Mouse (Mus musculus) MEL (cell line): ENCODE data around the gene Zfp819. TPM values are rescaled to one million over a fixed set of nuclear protein-coding genes. Genes with fewer than 3 reads are reported as not detected.
"Not testable (repeated sequence)": the region's sequence is repeated elsewhere in the genome, so short reads cannot be mapped to it uniquely, and the experiment has no call there.

ENCODE experiments used
- DNase-seq: peaks from one replicate; pipeline ENCODE4 v3.0.0; 2011; ENCODE audit warnings: low read depth, low spot score
- H3K27ac ChIP-seq: 2 replicates; pipeline ENCODE4 v1.5.1; 2012; ENCODE audit warnings: low read depth, mild to moderate bottlenecking, control low read depth, low read length, moderate library complexity; ENCODE audit not compliant: control insufficient read depth
- H3K27me3 ChIP-seq, 2 experiments: fragments of 150-350 bp in 1 of 2; sonication (generic) in 1 of 2; 2 replicates each; pipeline ENCODE4 v1.6.1; 2012; ENCODE audit warnings: low read length in 2 of 2, mild to moderate bottlenecking in 2 of 2, improper control_type of control experiment in 1 of 2, moderate library complexity in 1 of 2; ENCODE audit not compliant: insufficient read depth in 2 of 2, control insufficient read depth in 1 of 2
- H3K36me3 ChIP-seq, 2 experiments: 2 replicates each; pipeline ENCODE4 v1.6.1; 2012 to 2014; ENCODE audit warnings: low read length in 2 of 2, improper control_type of control experiment in 1 of 2, inconsistent platforms in 1 of 2, mild to moderate bottlenecking in 1 of 2; ENCODE audit not compliant: insufficient read depth in 2 of 2, control insufficient read depth in 1 of 2
- H3K4me1 ChIP-seq, 2 experiments: fragments of 150-350 bp in 1 of 2; sonication (generic) in 1 of 2; 2 replicates each; pipeline ENCODE4 v1.6.1; 2012; ENCODE audit warnings: low read length in 2 of 2, improper control_type of control experiment in 1 of 2, mild to moderate bottlenecking in 1 of 2; ENCODE audit not compliant: insufficient read depth in 2 of 2, control insufficient read depth in 1 of 2
- H3K4me3 ChIP-seq, 2 experiments: fragments of 150-350 bp in 1 of 2; sonication (generic) in 1 of 2; 2 replicates each; pipeline ENCODE4 v1.5.1; 2012; ENCODE audit warnings: low read depth in 2 of 2, low read length in 2 of 2, mild to moderate bottlenecking in 2 of 2, moderate library complexity in 2 of 2, control low read depth in 1 of 2, improper control_type of control experiment in 1 of 2; ENCODE audit not compliant: control insufficient read depth in 1 of 2, insufficient read depth in 1 of 2
- H3K79me2 ChIP-seq: 2 replicates; pipeline ENCODE4 v1.6.1; 2012; ENCODE audit warnings: mild to moderate bottlenecking, low read length, moderate library complexity; ENCODE audit not compliant: control insufficient read depth, poor library complexity, insufficient read depth
- H3K9ac ChIP-seq: 2 replicates; pipeline ENCODE4 v1.6.1; 2012; ENCODE audit warnings: low read depth, mild to moderate bottlenecking, control low read depth, low read length, moderate library complexity; ENCODE audit not compliant: control insufficient read depth, poor library complexity, severe bottlenecking
- H3K9me3 ChIP-seq: fragments of 150-350 bp; sonication (generic); replicated peaks from 2 replicates; pipeline ENCODE4 v1.6.1; 2012; ENCODE audit warnings: mild to moderate bottlenecking, low read length, improper control_type of control experiment, moderate library complexity; ENCODE audit not compliant: insufficient read depth
- CHD1 ChIP-seq: IDR thresholded peaks from 2 replicates; pipeline ENCODE4 v1.6.1; 2012; ENCODE audit warnings: low read depth, mild to moderate bottlenecking, inconsistent platforms, low read length, improper control_type of control experiment
- CHD2 ChIP-seq: IDR thresholded peaks from 2 replicates; pipeline ENCODE4 v1.6.1; 2011; ENCODE audit warnings: low read length, improper control_type of control experiment
- GABPA ChIP-seq: IDR thresholded peaks from 2 replicates; pipeline ENCODE4 v1.6.1; 2012; ENCODE audit warnings: low read depth, mild to moderate bottlenecking, inconsistent platforms, low read length, improper control_type of control experiment, moderate library complexity
- KAT2A ChIP-seq: conservative IDR thresholded peaks from 2 replicates; pipeline ENCODE4 v1.6.1; 2012; ENCODE audit warnings: low read depth, low read length, improper control_type of control experiment, inconsistent platforms
- MAZ ChIP-seq: IDR thresholded peaks from 2 replicates; pipeline ENCODE4 v1.6.1; 2012; ENCODE audit warnings: low read depth, mild to moderate bottlenecking, inconsistent platforms, low read length, improper control_type of control experiment
- MEF2A ChIP-seq: IDR thresholded peaks from 2 replicates; pipeline ENCODE4 v1.6.1; 2014; ENCODE audit warnings: low read depth, mild to moderate bottlenecking, inconsistent platforms, low read length, improper control_type of control experiment; ENCODE audit not compliant: poor library complexity, insufficient replicate concordance, severe bottlenecking; ENCODE audit errors: extremely low read depth
- MYC ChIP-seq: IDR thresholded peaks from 2 replicates; pipeline ENCODE4 v1.6.1; 2011; ENCODE audit warnings: low read depth, mild to moderate bottlenecking, low read length, improper control_type of control experiment, moderate library complexity
- NELFE ChIP-seq: IDR thresholded peaks from 2 replicates; pipeline ENCODE4 v1.6.1; 2011; ENCODE audit warnings: low read depth, low read length, improper control_type of control experiment
- NRF1 ChIP-seq: IDR thresholded peaks from 2 replicates; pipeline ENCODE4 v1.6.1; 2014; ENCODE audit warnings: low read depth, mild to moderate bottlenecking, inconsistent platforms, low read length, improper control_type of control experiment, moderate library complexity; ENCODE audit not compliant: poor library complexity, insufficient read depth, severe bottlenecking
- RAD21 ChIP-seq: IDR thresholded peaks from 2 replicates; pipeline ENCODE4 v1.6.1; 2011; ENCODE audit warnings: mild to moderate bottlenecking, low read depth, low read length, improper control_type of control experiment
- RCOR1 ChIP-seq: IDR thresholded peaks from 2 replicates; pipeline ENCODE4 v1.6.1; 2012; ENCODE audit warnings: low read depth, mild to moderate bottlenecking, inconsistent platforms, low read length, improper control_type of control experiment
- TAL1 ChIP-seq: IDR thresholded peaks from 2 replicates; pipeline ENCODE4 v1.6.1; 2012; ENCODE audit warnings: mild to moderate bottlenecking, inconsistent platforms, low read length, moderate library complexity, mixed read lengths
- TBP ChIP-seq: IDR thresholded peaks from 2 replicates; pipeline ENCODE4 v1.8.0; 2011; ENCODE audit warnings: low read depth, low read length, improper control_type of control experiment
- UBTF ChIP-seq: IDR thresholded peaks from 2 replicates; pipeline ENCODE4 v1.6.1; 2012; ENCODE audit warnings: low read depth, mild to moderate bottlenecking, inconsistent platforms, low read length, improper control_type of control experiment, moderate library complexity, borderline replicate concordance; ENCODE audit not compliant: insufficient read depth
- USF2 ChIP-seq, 2 experiments: IDR thresholded peaks; 2 replicates each; pipeline ENCODE4 v1.6.1; 2011 to 2012; ENCODE audit warnings: improper control_type of control experiment in 2 of 2, low read length in 2 of 2, borderline replicate concordance in 1 of 2, inconsistent platforms in 1 of 2, low read depth in 1 of 2, mild to moderate bottlenecking in 1 of 2; ENCODE audit not compliant: insufficient read depth in 1 of 2
- polyA plus RNA-seq, 2 experiments: library from polyadenylated mRNA; stranded (reverse) in 1 of 2; unstranded in 1 of 2; fragments of >175 nt in 1 of 2; fragments of >200 nt in 1 of 2; gene quantifications; 2 replicates each; pipeline versions ENCODE4 v1.2.1 to v1.2.4; 2012; ENCODE audit warnings: low replicate concordance in 2 of 2, low read depth in 1 of 2; ENCODE audit not compliant: insufficient read length in 2 of 2, insufficient read depth in 1 of 2, missing spikeins in 1 of 2
- total RNA-seq: library from RNA; depleted of rRNA; stranded (reverse); fragments of 300-350 nt; gene quantifications from 2 replicates; pipeline ENCODE4 v1.2.3, GENCODE M21; 2012; rRNA removed

Zfp819 gene
- total and polyA plus RNA-seq, 3 experiments, result 0.06 TPM; not detected in 2

- Histone ChIP-seq H3K9ac (no peak within 1 kb of the TSS), H3K79me2 (no peaks in the 10 kb centered on the region), H3K4me3 (no peak within 1 kb of the TSS), H3K4me1 (no peaks in the 10 kb centered on the region), H3K27me3 (no peaks in the 10 kb centered on the region), H3K27ac (no peak within 1 kb of the TSS), H3K9me3 (no peaks in the 10 kb centered on the region), H3K36me3 (no peaks in the 10 kb centered on the region)
- no peak for TF ChIP-seq CHD2
- no peak for TF ChIP-seq KAT2A
- no peak for TF ChIP-seq TBP
- no peak for TF ChIP-seq MAZ
- TF ChIP-seq GABPA, result no peak
- no peak for DNase-seq
These were observed 53.0 kb downstream of the Zfp819 start, which contains the start of gene Siglece for GRCm38 (mm10) chr7:43660002-43660401. Siglece (minus strand) TSS chr7:43660161.

- Histone ChIP-seq H3K27ac (no peak overlapping the region), H3K9ac (no peak overlapping the region), H3K4me1 (no peaks in the 10 kb centered on the region), H3K79me2 (no peaks in the 10 kb centered on the region), H3K27me3 (no peaks in the 10 kb centered on the region), H3K4me3 (no peak overlapping the region), H3K36me3 (no peaks in the 10 kb centered on the region), H3K9me3 (no peaks in the 10 kb centered on the region)
- no peak for DNase-seq
- TF ChIP-seq UBTF, result no peak
- no peak for TF ChIP-seq TAL1
- no peak for TF ChIP-seq RCOR1
- TF ChIP-seq RAD21, result no peak
- no peak for TF ChIP-seq MEF2A
- TF ChIP-seq CHD1, result no peak
- TF ChIP-seq MYC, result no peak
- TF ChIP-seq NRF1, result no peak
- TF ChIP-seq USF2 (IDR thresholded peaks at IDR 0.05; ENCODE audit: borderline replicate concordance in 1 of 2, insufficient read depth in 1 of 2, low read depth in 1 of 2, low read length in 2 of 2), result no peak
- TF ChIP-seq NELFE, result no peak
- no peak for TF ChIP-seq GABPA
These were observed 55.8 kb downstream of the Zfp819 start for GRCm38 (mm10) chr7:43662804-43663203.

GRCm38 (mm10) chr7:43667221-43667620 is 60.3 kb downstream of the Zfp819 start:
- H3K4me1 ChIP-seq, H3K4me3 ChIP-seq, H3K36me3 ChIP-seq, H3K9me3 ChIP-seq, H3K27me3 ChIP-seq, H3K79me2 ChIP-seq, DNase-seq, H3K9ac ChIP-seq, H3K27ac ChIP-seq: not testable (repeated sequence)

Other genes with a start within 250 kb of the Zfp819 start
- gene Siglecg, start 199.0 kb upstream of the Zfp819 start, total RNA-seq, result not detected in 2 replicates
- not detected for gene Siglecg, start 199.0 kb upstream of the Zfp819 start, polyA plus RNA-seq
- not detected in 2 replicates for gene Lim2, start 179.5 kb upstream of the Zfp819 start, total RNA-seq
- gene Lim2, start 179.5 kb upstream of the Zfp819 start, polyA plus RNA-seq, result not detected
- not detected in 2 replicates for gene Nkg7, start 170.1 kb upstream of the Zfp819 start, total RNA-seq
- not detected for gene Nkg7, start 170.1 kb upstream of the Zfp819 start, polyA plus RNA-seq
- gene Cldnd2, start 166.4 kb upstream of the Zfp819 start, total RNA-seq, result not detected in 2 replicates
- gene Cldnd2, start 166.4 kb upstream of the Zfp819 start, polyA plus RNA-seq, result not detected
- gene Etfb, start 163.1 kb upstream of the Zfp819 start, total RNA-seq, result 174 and 177 TPM in 2 replicates
- 100 to 1,000 TPM in 1 of 2 experiments, not detected in 1; 186 TPM for gene Etfb, start 163.1 kb upstream of the Zfp819 start, polyA plus RNA-seq
- gene Gm45233, start 163.0 kb upstream of the Zfp819 start, total RNA-seq, result not detected in 2 replicates
- under 1 TPM in 1 of 2 experiments, not detected in 1; 0.42 TPM for gene Gm45233, start 163.0 kb upstream of the Zfp819 start, polyA plus RNA-seq
- gene Vsig10l, start 144.0 kb upstream of the Zfp819 start, total RNA-seq, result 0.08 and 0.10 TPM in 2 replicates
- gene Vsig10l, start 144.0 kb upstream of the Zfp819 start, polyA plus RNA-seq, result under 1 TPM in 1 of 2 experiments, not detected in 1; 0.65 TPM
- not detected in 2 replicates for gene Iglon5, start 117.1 kb upstream of the Zfp819 start, total RNA-seq
- not detected for gene Iglon5, start 117.1 kb upstream of the Zfp819 start, polyA plus RNA-seq
- not detected in 2 replicates for gene 4931406B18Rik, start 101.2 kb upstream of the Zfp819 start, total RNA-seq
- gene 4931406B18Rik, start 101.2 kb upstream of the Zfp819 start, polyA plus RNA-seq, result not detected
- not detected in 2 replicates for gene Cd33, start 62.7 kb upstream of the Zfp819 start, total RNA-seq
- gene Cd33, start 62.7 kb upstream of the Zfp819 start, polyA plus RNA-seq, result not detected
- gene Zfp658, start 44.9 kb upstream of the Zfp819 start, total RNA-seq, result not detected in 2 replicates
- not detected for gene Zfp658, start 44.9 kb upstream of the Zfp819 start, polyA plus RNA-seq
- 3.6 and 5.5 TPM in 2 replicates for gene Zfp719, start 27.6 kb upstream of the Zfp819 start, total RNA-seq
- 1 to 10 TPM in 1 of 2 experiments, not detected in 1; 1.9 TPM for gene Zfp719, start 27.6 kb upstream of the Zfp819 start, polyA plus RNA-seq
- 0.08 and 0.13 TPM in 2 replicates for gene Ceacam18, start 27.5 kb downstream of the Zfp819 start, total RNA-seq
- gene Ceacam18, start 27.5 kb downstream of the Zfp819 start, polyA plus RNA-seq, result under 1 TPM in 1 of 2 experiments, not detected in 1; 0.04 TPM
- gene Siglece, start 53.0 kb downstream of the Zfp819 start, total RNA-seq, result not detected in 2 replicates
- under 1 TPM in 1 of 2 experiments, not detected in 1; 0.07 TPM for gene Siglece, start 53.0 kb downstream of the Zfp819 start, polyA plus RNA-seq
- 12.4 and 17.2 TPM in 2 replicates for gene Ctu1, start 64.8 kb downstream of the Zfp819 start, total RNA-seq
- 10 to 100 TPM in 1 of 2 experiments, not detected in 1; 15.6 TPM for gene Ctu1, start 64.8 kb downstream of the Zfp819 start, polyA plus RNA-seq
- not detected in 2 replicates for gene Klk14, start 83.2 kb downstream of the Zfp819 start, total RNA-seq
- gene Klk14, start 83.2 kb downstream of the Zfp819 start, polyA plus RNA-seq, result under 1 TPM in 1 of 2 experiments, not detected in 1; 0.13 TPM
- gene Klk13, start 105.4 kb downstream of the Zfp819 start, total RNA-seq, result not detected in 2 replicates
- gene Klk13, start 105.4 kb downstream of the Zfp819 start, polyA plus RNA-seq, result not detected
- gene Klk12, start 161.7 kb downstream of the Zfp819 start, total RNA-seq, result not detected in 2 replicates
- not detected for gene Klk12, start 161.7 kb downstream of the Zfp819 start, polyA plus RNA-seq
- not detected in 2 replicates for gene Klk11, start 167.4 kb downstream of the Zfp819 start, total RNA-seq
- not detected for gene Klk11, start 167.4 kb downstream of the Zfp819 start, polyA plus RNA-seq
- gene Klk10, start 173.9 kb downstream of the Zfp819 start, total RNA-seq, result not detected in 2 replicates
- not detected for gene Klk10, start 173.9 kb downstream of the Zfp819 start, polyA plus RNA-seq
- not detected in 2 replicates for gene Klk9, start 184.7 kb downstream of the Zfp819 start, total RNA-seq
- not detected for gene Klk9, start 184.7 kb downstream of the Zfp819 start, polyA plus RNA-seq
- gene Klk8, start 190.4 kb downstream of the Zfp819 start, total RNA-seq, result not detected in 2 replicates
- gene Klk8, start 190.4 kb downstream of the Zfp819 start, polyA plus RNA-seq, result not detected
- not detected in 2 replicates for gene Klk7, start 204.1 kb downstream of the Zfp819 start, total RNA-seq
- not detected for gene Klk7, start 204.1 kb downstream of the Zfp819 start, polyA plus RNA-seq
- not detected in 2 replicates for gene Klk6, start 217.3 kb downstream of the Zfp819 start, total RNA-seq
- not detected for gene Klk6, start 217.3 kb downstream of the Zfp819 start, polyA plus RNA-seq
- gene Klk5, start 234.8 kb downstream of the Zfp819 start, total RNA-seq, result not detected in 2 replicates
- gene Klk5, start 234.8 kb downstream of the Zfp819 start, polyA plus RNA-seq, result not detected